9 mouse cellular contexts compared by ENCODE assay signal in the genomic region with DNA sequence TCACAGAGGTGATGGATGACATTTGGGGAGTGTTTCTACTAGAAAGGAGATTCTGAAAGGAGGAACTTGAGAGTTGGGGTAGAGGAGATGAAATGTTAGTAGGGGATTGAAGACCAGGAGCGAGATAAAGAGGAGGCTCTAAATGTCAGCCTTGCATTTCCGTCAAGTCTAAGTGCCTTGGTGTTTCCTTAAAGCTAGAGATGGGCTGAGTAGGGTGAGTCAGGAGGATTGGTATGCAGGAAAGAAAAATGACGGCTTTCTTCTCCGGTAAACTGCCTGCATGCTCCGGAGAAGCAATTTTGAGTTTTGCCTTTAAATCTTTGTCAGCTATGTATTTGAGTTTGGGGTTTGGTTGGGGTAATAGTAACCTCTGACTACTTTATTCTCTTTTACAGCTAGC. TPM values are rescaled to one million over a fixed set of nuclear protein-coding genes. Genes with fewer than 3 reads are reported as not detected.
DNase-seq lines count a peak whose midpoint lies in the region; ATAC-seq and TF ChIP-seq lines count a peak whose summit lies in the region.
"Had no signal": no experiment of that assay in that cellular context is flagged by ENCODE, and none has a peak within 500 bp of the region (broad histone marks: within the 10 kb centered on the region; RNA-seq: fewer than 3 reads in every experiment).

No protein-coding gene starts in this region.

- TF ChIP-seq POLR2A in MEL (IDR thresholded peaks at IDR 0.05; ENCODE audit: control insufficient read depth in 1 of 2, insufficient read depth in 1 of 2, low read depth in 1 of 2, low read length in 2 of 2, poor library complexity in 1 of 2): no peak

- no peaks in the 10 kb centered on the region for H3K36me3 ChIP-seq in heart, postnatal 0 days (replicated peaks; ENCODE audit: control insufficient read depth, insufficient read depth, low read length)
- peaks cover 0 to 35% of the 10 kb centered on the region in 2 experiments; a peak in 3 of 4 replicates for H3K36me3 ChIP-seq in MEL (ENCODE audit: control insufficient read depth in 1 of 2, insufficient read depth in 2 of 2, low read length in 2 of 2)
- no peaks in the 10 kb centered on the region for H3K36me3 ChIP-seq in hindbrain, embryonic 12.5 days
- no peaks in the 10 kb centered on the region for H3K36me3 ChIP-seq in midbrain, embryonic 12.5 days

- TF ChIP-seq RAD21 in MEL (IDR thresholded peaks at IDR 0.05; ENCODE audit: low read depth, low read length): no peak

- H3K4me2 ChIP-seq in heart, postnatal 0 days (ENCODE audit: low read depth, low read length): peak overlapping the region; percentile 68
- H3K4me2 ChIP-seq in hindbrain, embryonic 12.5 days (replicated peaks): peak overlapping the region; percentile 73
- peak overlapping the region; percentile 73 for H3K4me2 ChIP-seq in midbrain, embryonic 12.5 days (replicated peaks)

- H3K9ac ChIP-seq in heart, postnatal 0 days (replicated peaks; ENCODE audit: low read depth, low read length): peak overlapping the region; percentile 88
- peak overlapping the region; percentile 85 for H3K9ac ChIP-seq in MEL (ENCODE audit: control insufficient read depth, low read depth, low read length, poor library complexity, severe bottlenecking)
- peak overlapping the region; percentile 84 for H3K9ac ChIP-seq in hindbrain, embryonic 12.5 days
- peak overlapping the region; percentile 92 for H3K9ac ChIP-seq in midbrain, embryonic 12.5 days (replicated peaks)

- TF ChIP-seq CTCF in heart, postnatal 0 days (IDR thresholded peaks at IDR 0.05; ENCODE audit: low read depth): no peak
- TF ChIP-seq CTCF in MEL (IDR thresholded peaks at IDR 0.05 in 2 of 3, conservative IDR thresholded peaks at IDR 0.05 in 1 of 3; ENCODE audit: control insufficient read depth in 1 of 3, insufficient read depth in 1 of 3, low read depth in 2 of 3, low read length in 3 of 3, poor library complexity in 1 of 3, severe bottlenecking in 1 of 3): no peak

- DNase-seq in heart, postnatal 0 days (ENCODE audit: low spot score): no peak
- DNase-seq in heart, adult 8-10 months (ENCODE audit: low spot score): no peak
- no peak for DNase-seq in MEL (ENCODE audit: low read depth, low spot score)
- DNase-seq in cerebellum, adult 11-12 months: no peak
- no peak for DNase-seq in adipocyte (ENCODE audit: low spot score)
- no peak for DNase-seq in thymus, postnatal 4 days
- DNase-seq: right cerebral cortex, postnatal 25 days had no signal

- WGBS in heart, postnatal 0 days: 14% methylated on average over 5 of the region's 5 CpGs
- 74% methylated on average over 5 of the region's 5 CpGs for WGBS in hindbrain, embryonic 12.5 days
- WGBS in midbrain, embryonic 12.5 days: 71% methylated on average over 5 of the region's 5 CpGs

- H3K27me3 ChIP-seq in heart, postnatal 0 days (ENCODE audit: control insufficient read depth, insufficient read depth, low read length): no peaks in the 10 kb centered on the region
- no peaks in the 10 kb centered on the region for H3K27me3 ChIP-seq in MEL (ENCODE audit: control insufficient read depth in 1 of 2, insufficient read depth in 2 of 2, low read length in 2 of 2)
- no peaks in the 10 kb centered on the region for H3K27me3 ChIP-seq in hindbrain, embryonic 12.5 days
- no peaks in the 10 kb centered on the region for H3K27me3 ChIP-seq in midbrain, embryonic 12.5 days

- ATAC-seq in heart, postnatal 0 days (ENCODE audit: insufficient read depth, low read depth): no peak
- ATAC-seq in hindbrain, embryonic 12.5 days (ENCODE audit: low FRiP score): no peak
- ATAC-seq in midbrain, embryonic 12.5 days (ENCODE audit: low FRiP score, low read depth): no peak

- H3K9me3 ChIP-seq in heart, postnatal 0 days (replicated peaks; ENCODE audit: control insufficient read depth, low read length): no peaks in the 10 kb centered on the region
- H3K9me3 ChIP-seq in MEL (replicated peaks; ENCODE audit: insufficient read depth, low read length): no peaks in the 10 kb centered on the region
- no peaks in the 10 kb centered on the region for H3K9me3 ChIP-seq in hindbrain, embryonic 12.5 days (replicated peaks)
- no peaks in the 10 kb centered on the region for H3K9me3 ChIP-seq in midbrain, embryonic 12.5 days

- H3K4me3 ChIP-seq in heart, postnatal 0 days (ENCODE audit: low read depth, low read length): peak overlapping the region; percentile 95
- peak overlapping the region; percentile 89 to 99 for H3K4me3 ChIP-seq in MEL (ENCODE audit: control insufficient read depth in 1 of 2, insufficient read depth in 1 of 2, low read depth in 2 of 2, low read length in 2 of 2)
- peak overlapping the region; percentile 94 for H3K4me3 ChIP-seq in hindbrain, embryonic 12.5 days
- peak overlapping the region; percentile 96 for H3K4me3 ChIP-seq in midbrain, embryonic 12.5 days

- peak overlapping the region; percentile 94 for H3K27ac ChIP-seq in heart, postnatal 0 days (ENCODE audit: low read depth)
- peak overlapping the region; percentile 62 for H3K27ac ChIP-seq in MEL (ENCODE audit: control insufficient read depth, low read depth, low read length)
- H3K27ac ChIP-seq in hindbrain, embryonic 12.5 days: no peak overlapping the region
- no peak overlapping the region for H3K27ac ChIP-seq in midbrain, embryonic 12.5 days (replicated peaks)

- peaks cover 38% of the 10 kb centered on the region for H3K4me1 ChIP-seq in heart, postnatal 0 days (ENCODE audit: control insufficient read depth, insufficient read depth)
- H3K4me1 ChIP-seq in MEL (ENCODE audit: control insufficient read depth in 1 of 2, insufficient read depth in 2 of 2, low read length in 2 of 2): peaks cover 10 to 14% of the 10 kb centered on the region in 2 experiments
- peaks cover 22% of the 10 kb centered on the region for H3K4me1 ChIP-seq in hindbrain, embryonic 12.5 days
- H3K4me1 ChIP-seq in midbrain, embryonic 12.5 days: peaks cover 20% of the 10 kb centered on the region

- H3K79me2 ChIP-seq in MEL (ENCODE audit: control insufficient read depth, insufficient read depth, low read length, poor library complexity): peaks cover 58% of the 10 kb centered on the region

- no peak for TF ChIP-seq EP300 in heart, postnatal 0 days (IDR thresholded peaks at IDR 0.05; ENCODE audit: low read depth)
- TF ChIP-seq EP300 in MEL (IDR thresholded peaks at IDR 0.05; ENCODE audit: low read depth in 1 of 2, low read length in 2 of 2): no peak

TF ChIP-seq in MEL, 35 proteins besides CTCF, POLR2A, EP300 and RAD21:
- TF ChIP-seq GATA1 (IDR thresholded peaks at IDR 0.05; ENCODE audit: low read depth, low read length) (0 out of 2 replicates have a peak, but pooled peaks have one; percentile 3), SIN3A (IDR thresholded peaks at IDR 0.05; ENCODE audit: low read length) (no peak), TCF12 (IDR thresholded peaks at IDR 0.05; ENCODE audit: low read depth, low read length) (0 out of 2 replicates have a peak, but pooled peaks have one; percentile 17), ZMIZ1 (IDR thresholded peaks at IDR 0.05; ENCODE audit: low read depth, low read length) (no peak), MYC (IDR thresholded peaks at IDR 0.05; ENCODE audit: low read depth, low read length) (0 out of 2 replicates have a peak, but pooled peaks have one; percentile 1)

RNA-seq across cellular contexts. Expression of gene Nus1, which starts 1.6 kb away (rescaled TPM):
- 8.0 and 11.6 TPM in 2 replicates for total RNA-seq in heart, postnatal 0 days (2014; rRNA removed; ENCODE audit: low replicate concordance)
- 6.5 and 7.2 TPM in 2 replicates for polyA plus RNA-seq in heart, postnatal 0 days (2015; fragmentation: Nextera tagmentation; extraction: Ambion mirVana)
- 10 to 100 TPM; 30.4 to 43.0 (median 36.2) TPM for total RNA-seq in heart, adult 8-10 months (2022)
- total RNA-seq in MEL (2012; rRNA removed): 24.8 and 25.6 TPM in 2 replicates
- 10 to 100 TPM; 43.5 to 52.4 TPM for polyA plus RNA-seq in MEL (2012; ENCODE audit: insufficient read depth in 1 of 2, insufficient read length in 2 of 2, low read depth in 1 of 2, low replicate concordance in 2 of 2, missing spikeins in 1 of 2)
- polyA plus RNA-seq in hindbrain, embryonic 12.5 days (2016; fragmentation: Nextera tagmentation; extraction: Ambion mirVana): 19.2 and 20.1 TPM in 2 replicates
- 18.8 and 19.8 TPM in 2 replicates for polyA plus RNA-seq in midbrain, embryonic 12.5 days (2016; fragmentation: Nextera tagmentation; extraction: Ambion mirVana)

RNA-seq across cellular contexts. Expression of gene Nepn, which starts 30.2 kb away (rescaled TPM):
- not detected in 2 replicates for total RNA-seq in heart, postnatal 0 days (2014; rRNA removed; ENCODE audit: low replicate concordance)
- 0.10 TPM in 1 of 2 replicates, not detected in the other for polyA plus RNA-seq in heart, postnatal 0 days (2015; fragmentation: Nextera tagmentation; extraction: Ambion mirVana)
- total RNA-seq in heart, adult 8-10 months (2022): under 1 TPM; 0.28 to 0.80 (median 0.49) TPM
- 0.12 and 0.13 TPM in 2 replicates for total RNA-seq in MEL (2012; rRNA removed)
- under 1 TPM in 1 of 2 experiments, not detected in 1; 0.17 TPM for polyA plus RNA-seq in MEL (2012; ENCODE audit: insufficient read depth in 1 of 2, insufficient read length in 2 of 2, low read depth in 1 of 2, low replicate concordance in 2 of 2, missing spikeins in 1 of 2)
- polyA plus RNA-seq in hindbrain, embryonic 12.5 days (2016; fragmentation: Nextera tagmentation; extraction: Ambion mirVana): not detected in 2 replicates
- not detected in 2 replicates for polyA plus RNA-seq in midbrain, embryonic 12.5 days (2016; fragmentation: Nextera tagmentation; extraction: Ambion mirVana)

RNA-seq across cellular contexts. Expression of gene Gopc, which starts 37.0 kb away (rescaled TPM):
- total RNA-seq in heart, postnatal 0 days (2014; rRNA removed; ENCODE audit: low replicate concordance): 7.4 and 8.1 TPM in 2 replicates
- 9.2 and 10.1 TPM in 2 replicates for polyA plus RNA-seq in heart, postnatal 0 days (2015; fragmentation: Nextera tagmentation; extraction: Ambion mirVana)
- total RNA-seq in heart, adult 8-10 months (2022): 10 to 100 TPM; 10.8 to 12.2 (median 11.1) TPM
- 6.2 and 6.4 TPM in 2 replicates for total RNA-seq in MEL (2012; rRNA removed)
- polyA plus RNA-seq in MEL (2012; ENCODE audit: insufficient read depth in 1 of 2, insufficient read length in 2 of 2, low read depth in 1 of 2, low replicate concordance in 2 of 2, missing spikeins in 1 of 2): 1 to 10 TPM in 1 of 2 experiments, not detected in 1; 8.2 TPM
- 30.4 and 32.1 TPM in 2 replicates for polyA plus RNA-seq in hindbrain, embryonic 12.5 days (2016; fragmentation: Nextera tagmentation; extraction: Ambion mirVana)
- polyA plus RNA-seq in midbrain, embryonic 12.5 days (2016; fragmentation: Nextera tagmentation; extraction: Ambion mirVana): 25.2 and 26.9 TPM in 2 replicates

Comparison
In these comparisons a context has a peak if more than half of its experiments do, and no peak if none do; other contexts are left out.
1. H3K27ac ChIP-seq: peak in heart, postnatal 0 days (single experiment) and MEL (single experiment); none in hindbrain, embryonic 12.5 days (single experiment) and midbrain, embryonic 12.5 days (single experiment).
2. Peak in every context shown above with its lines, with median percentiles within 50 percentile points of each other: H3K4me2 ChIP-seq, H3K4me3 ChIP-seq and H3K9ac ChIP-seq.